Mouse (Mus musculus): ENCODE results near the gene Dennd5b. TPM values are rescaled to one million over a fixed set of nuclear protein-coding genes. Genes with fewer than 3 reads are reported as not detected.

The Dennd5b gene
- total and polyA plus RNA-seq, 3 experiments: 0.65 to 1.3 TPM; not detected in 1

DNA sequence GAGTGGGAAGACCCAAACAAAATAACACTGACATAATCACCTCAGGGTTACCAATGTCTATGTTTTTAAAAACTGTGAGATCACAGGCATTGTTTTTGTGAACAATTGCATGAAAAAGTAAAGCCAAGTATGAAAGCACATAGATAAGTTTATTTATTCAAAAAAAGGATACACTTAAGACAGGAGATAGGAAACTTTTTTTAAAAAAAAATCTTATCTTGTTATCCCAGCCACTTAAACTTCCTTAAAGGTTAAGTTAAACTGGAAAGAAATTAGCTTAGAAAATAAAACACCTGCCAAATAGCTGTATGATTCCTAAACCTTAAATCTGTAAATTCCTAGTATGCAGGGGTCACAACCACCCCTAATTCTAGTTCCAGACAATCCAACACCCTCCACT lies 2.5 kb downstream of the Dennd5b start:
- no peaks in the 10 kb centered on the region for H3K79me2 ChIP-seq (ENCODE audit: control insufficient read depth, insufficient read depth, low read length, poor library complexity)
- H3K27me3 ChIP-seq (ENCODE audit: control insufficient read depth in 1 of 2, insufficient read depth in 2 of 2, low read length in 2 of 2): no peaks in the 10 kb centered on the region
- no peaks in the 10 kb centered on the region for H3K9me3 ChIP-seq (replicated peaks; ENCODE audit: insufficient read depth, low read length)
- H3K9ac ChIP-seq (ENCODE audit: control insufficient read depth, low read depth, low read length, poor library complexity, severe bottlenecking): no peak overlapping the region
- no peaks in the 10 kb centered on the region; a peak in 1 of 4 replicates for H3K36me3 ChIP-seq (ENCODE audit: control insufficient read depth in 1 of 2, insufficient read depth in 2 of 2, low read length in 2 of 2)
- no peak overlapping the region for H3K27ac ChIP-seq (ENCODE audit: control insufficient read depth, low read depth, low read length)
- DNase-seq (ENCODE audit: low read depth, low spot score): no peak
- no peaks in the 10 kb centered on the region for H3K4me1 ChIP-seq (ENCODE audit: control insufficient read depth in 1 of 2, insufficient read depth in 2 of 2, low read length in 2 of 2)
- no peak overlapping the region for H3K4me3 ChIP-seq (ENCODE audit: control insufficient read depth in 1 of 2, insufficient read depth in 1 of 2, low read depth in 2 of 2, low read length in 2 of 2)
- TF ChIP-seq NRF1 (IDR thresholded peaks at IDR 0.05; ENCODE audit: insufficient read depth, low read depth, low read length, poor library complexity, severe bottlenecking): no peak
- TF ChIP-seq TCF12 (IDR thresholded peaks at IDR 0.05; ENCODE audit: low read depth, low read length): peak; percentile 75; the same call in 1 of the 2 replicates
- TF ChIP-seq POLR2AphosphoS5 (IDR thresholded peaks at IDR 0.05; ENCODE audit: borderline replicate concordance, low read depth, low read length): no peak
- TF ChIP-seq GATA1 (IDR thresholded peaks at IDR 0.05; ENCODE audit: low read depth, low read length): peak; percentile 18; the same call in 1 of the 2 replicates
- TF ChIP-seq UBTF (IDR thresholded peaks at IDR 0.05; ENCODE audit: borderline replicate concordance, insufficient read depth, low read depth, low read length): no peak
- TF ChIP-seq ZNF384 (IDR thresholded peaks at IDR 0.05; ENCODE audit: low read depth, low read length): peak; percentile 61
- TF ChIP-seq TAL1 (IDR thresholded peaks at IDR 0.05; ENCODE audit: low read length): no peak
- no peak for TF ChIP-seq POLR2AphosphoS2 (IDR thresholded peaks at IDR 0.05; ENCODE audit: low read length)
- peak; percentile 24 to 40; a peak in 1 of 4 replicates for TF ChIP-seq EP300 (IDR thresholded peaks at IDR 0.05; ENCODE audit: low read depth in 1 of 2, low read length in 2 of 2)
- TF ChIP-seq MXI1 (IDR thresholded peaks at IDR 0.05; ENCODE audit: low read depth, low read length): no peak

DNA sequence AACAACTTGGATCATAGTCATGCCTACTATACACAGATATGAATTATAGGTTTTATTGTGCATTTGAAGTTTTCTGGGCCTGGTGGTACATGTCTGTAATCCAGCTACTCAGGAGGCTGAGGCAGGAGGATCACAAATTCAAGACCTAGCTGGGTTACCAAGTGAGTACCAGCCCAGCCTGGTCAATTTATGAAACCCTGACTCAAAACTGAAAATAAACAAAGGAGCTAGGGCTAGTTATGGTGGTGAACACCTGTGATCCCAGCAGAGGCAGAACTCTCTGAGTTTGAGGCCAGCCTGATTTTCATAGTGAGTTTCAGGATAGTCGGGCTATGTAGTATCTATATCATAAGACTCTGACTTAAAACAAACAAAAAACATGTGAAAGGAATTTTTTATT lies 4.2 kb downstream of the Dennd5b start:
- no peak for TF ChIP-seq NRF1 (IDR thresholded peaks at IDR 0.05; ENCODE audit: insufficient read depth, low read depth, low read length, poor library complexity, severe bottlenecking)
- no peaks in the 10 kb centered on the region for H3K79me2 ChIP-seq (ENCODE audit: control insufficient read depth, insufficient read depth, low read length, poor library complexity)
- H3K9me3 ChIP-seq (replicated peaks; ENCODE audit: insufficient read depth, low read length): no peaks in the 10 kb centered on the region
- no peaks in the 10 kb centered on the region for H3K4me1 ChIP-seq (ENCODE audit: control insufficient read depth in 1 of 2, insufficient read depth in 2 of 2, low read length in 2 of 2)
- H3K36me3 ChIP-seq (ENCODE audit: control insufficient read depth in 1 of 2, insufficient read depth in 2 of 2, low read length in 2 of 2): no peaks in the 10 kb centered on the region; a peak in 1 of 4 replicates
- no peak for DNase-seq (ENCODE audit: low read depth, low spot score)
- no peak overlapping the region for H3K9ac ChIP-seq (ENCODE audit: control insufficient read depth, low read depth, low read length, poor library complexity, severe bottlenecking)
- no peak overlapping the region for H3K4me3 ChIP-seq (ENCODE audit: control insufficient read depth in 1 of 2, insufficient read depth in 1 of 2, low read depth in 2 of 2, low read length in 2 of 2)
- H3K27me3 ChIP-seq (ENCODE audit: control insufficient read depth in 1 of 2, insufficient read depth in 2 of 2, low read length in 2 of 2): no peaks in the 10 kb centered on the region; a peak in 1 of 4 replicates
- no peak overlapping the region for H3K27ac ChIP-seq (ENCODE audit: control insufficient read depth, low read depth, low read length)

DNA sequence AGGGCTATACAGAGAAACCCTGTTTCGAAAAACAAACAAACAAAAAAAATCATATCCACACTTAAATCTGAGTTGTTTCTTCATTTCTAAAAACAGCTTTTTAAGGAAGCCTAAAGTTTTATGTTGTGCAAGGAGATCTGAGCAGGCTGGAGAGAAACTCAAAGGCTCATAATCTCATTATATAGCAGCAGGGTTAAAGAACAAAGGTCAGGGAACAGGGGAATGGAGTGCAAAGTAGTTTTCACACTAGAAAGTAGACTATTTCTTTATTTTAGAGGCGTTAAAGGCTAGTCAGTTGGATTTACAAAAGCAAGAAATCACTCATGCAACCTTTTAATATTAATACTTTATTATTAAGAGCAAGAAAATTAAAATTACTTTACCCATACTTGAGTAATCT lies 5.2 kb downstream of the Dennd5b start:
- Histone ChIP-seq H3K4me1 (ENCODE audit: control insufficient read depth in 1 of 2, insufficient read depth in 2 of 2, low read length in 2 of 2) (no peaks in the 10 kb centered on the region), H3K36me3 (ENCODE audit: control insufficient read depth in 1 of 2, insufficient read depth in 2 of 2, low read length in 2 of 2) (no peaks in the 10 kb centered on the region; a peak in 1 of 4 replicates), H3K79me2 (ENCODE audit: control insufficient read depth, insufficient read depth, low read length, poor library complexity) (no peaks in the 10 kb centered on the region), H3K27me3 (ENCODE audit: control insufficient read depth in 1 of 2, insufficient read depth in 2 of 2, low read length in 2 of 2) (no peaks in the 10 kb centered on the region; a peak in 1 of 4 replicates), H3K4me3 (ENCODE audit: control insufficient read depth in 1 of 2, insufficient read depth in 1 of 2, low read depth in 2 of 2, low read length in 2 of 2) (no peak overlapping the region), H3K27ac (ENCODE audit: control insufficient read depth, low read depth, low read length) (no peak overlapping the region), H3K9ac (ENCODE audit: control insufficient read depth, low read depth, low read length, poor library complexity, severe bottlenecking) (no peak overlapping the region), H3K9me3 (replicated peaks; ENCODE audit: insufficient read depth, low read length) (no peaks in the 10 kb centered on the region)
- TF ChIP-seq RCOR1 (IDR thresholded peaks at IDR 0.05; ENCODE audit: low read depth, low read length) (no peak), MAZ (IDR thresholded peaks at IDR 0.05; ENCODE audit: low read depth, low read length) (no peak), ZC3H11A (IDR thresholded peaks at IDR 0.05; ENCODE audit: low read depth, low read length) (no peak), TAL1 (IDR thresholded peaks at IDR 0.05; ENCODE audit: low read length) (no peak), TCF12 (IDR thresholded peaks at IDR 0.05; ENCODE audit: low read depth, low read length) (no peak), JUND (IDR thresholded peaks at IDR 0.05; ENCODE audit: low read depth, low read length) (no peak), NRF1 (IDR thresholded peaks at IDR 0.05; ENCODE audit: insufficient read depth, low read depth, low read length, poor library complexity, severe bottlenecking) (no peak), SIN3A (IDR thresholded peaks at IDR 0.05; ENCODE audit: low read length) (no peak), POLR2AphosphoS5 (IDR thresholded peaks at IDR 0.05; ENCODE audit: borderline replicate concordance, low read depth, low read length) (no peak), GABPA (IDR thresholded peaks at IDR 0.05; ENCODE audit: low read depth, low read length) (no peak), SMC3 (IDR thresholded peaks at IDR 0.05; ENCODE audit: low read depth, low read length) (no peak)
- DNase-seq (ENCODE audit: low read depth, low spot score): no peak

Measured in MEL (cell line).